Mouse (Mus musculus) MEL (cell line): ENCODE results near the gene Nacad. TPM values are rescaled to one million over a fixed set of nuclear protein-coding genes. Genes with fewer than 3 reads are reported as not detected.

Source experiments
- DNase-seq: peaks from one replicate; pipeline ENCODE4 v3.0.0; 2011; ENCODE audit warnings: low read depth, low spot score
- H3K27ac ChIP-seq: 2 replicates; pipeline ENCODE4 v1.5.1; 2012; ENCODE audit warnings: low read depth, mild to moderate bottlenecking, control low read depth, low read length, moderate library complexity; ENCODE audit not compliant: control insufficient read depth
- H3K27me3 ChIP-seq, 2 experiments: fragments of 150-350 bp in 1 of 2; sonication (generic) in 1 of 2; 2 replicates each; pipeline ENCODE4 v1.6.1; 2012; ENCODE audit warnings: low read length in 2 of 2, mild to moderate bottlenecking in 2 of 2, improper control_type of control experiment in 1 of 2, moderate library complexity in 1 of 2; ENCODE audit not compliant: insufficient read depth in 2 of 2, control insufficient read depth in 1 of 2
- H3K36me3 ChIP-seq, 2 experiments: 2 replicates each; pipeline ENCODE4 v1.6.1; 2012 to 2014; ENCODE audit warnings: low read length in 2 of 2, improper control_type of control experiment in 1 of 2, inconsistent platforms in 1 of 2, mild to moderate bottlenecking in 1 of 2; ENCODE audit not compliant: insufficient read depth in 2 of 2, control insufficient read depth in 1 of 2
- H3K4me1 ChIP-seq, 2 experiments: fragments of 150-350 bp in 1 of 2; sonication (generic) in 1 of 2; 2 replicates each; pipeline ENCODE4 v1.6.1; 2012; ENCODE audit warnings: low read length in 2 of 2, improper control_type of control experiment in 1 of 2, mild to moderate bottlenecking in 1 of 2; ENCODE audit not compliant: insufficient read depth in 2 of 2, control insufficient read depth in 1 of 2
- H3K4me3 ChIP-seq, 2 experiments: fragments of 150-350 bp in 1 of 2; sonication (generic) in 1 of 2; 2 replicates each; pipeline ENCODE4 v1.5.1; 2012; ENCODE audit warnings: low read depth in 2 of 2, low read length in 2 of 2, mild to moderate bottlenecking in 2 of 2, moderate library complexity in 2 of 2, control low read depth in 1 of 2, improper control_type of control experiment in 1 of 2; ENCODE audit not compliant: control insufficient read depth in 1 of 2, insufficient read depth in 1 of 2
- H3K79me2 ChIP-seq: 2 replicates; pipeline ENCODE4 v1.6.1; 2012; ENCODE audit warnings: mild to moderate bottlenecking, low read length, moderate library complexity; ENCODE audit not compliant: control insufficient read depth, poor library complexity, insufficient read depth
- H3K9ac ChIP-seq: 2 replicates; pipeline ENCODE4 v1.6.1; 2012; ENCODE audit warnings: low read depth, mild to moderate bottlenecking, control low read depth, low read length, moderate library complexity; ENCODE audit not compliant: control insufficient read depth, poor library complexity, severe bottlenecking
- H3K9me3 ChIP-seq: fragments of 150-350 bp; sonication (generic); replicated peaks from 2 replicates; pipeline ENCODE4 v1.6.1; 2012; ENCODE audit warnings: mild to moderate bottlenecking, low read length, improper control_type of control experiment, moderate library complexity; ENCODE audit not compliant: insufficient read depth
- CTCF ChIP-seq, 3 experiments: IDR thresholded peaks in 2 of 3; conservative IDR thresholded peaks in 1 of 3; 2 replicates each; pipeline ENCODE4 v1.5.1; 2011 to 2012; ENCODE audit warnings: low read length in 3 of 3, low read depth in 2 of 3, mild to moderate bottlenecking in 2 of 3, improper control_type of control experiment in 1 of 3, inconsistent platforms in 1 of 3, mixed read lengths in 1 of 3, moderate library complexity in 1 of 3; ENCODE audit not compliant: control insufficient read depth in 1 of 3, insufficient read depth in 1 of 3, poor library complexity in 1 of 3, severe bottlenecking in 1 of 3
- ELF1 ChIP-seq: IDR thresholded peaks from 2 replicates; pipeline ENCODE4 v1.6.1; 2014; ENCODE audit warnings: low read depth, mild to moderate bottlenecking, inconsistent platforms, low read length, improper control_type of control experiment, moderate library complexity
- EP300 ChIP-seq, 2 experiments: IDR thresholded peaks; 2 replicates each; pipeline ENCODE4 v1.6.1; 2011; ENCODE audit warnings: improper control_type of control experiment in 2 of 2, low read length in 2 of 2, low read depth in 1 of 2, mild to moderate bottlenecking in 1 of 2
- ETS1 ChIP-seq: IDR thresholded peaks from 2 replicates; pipeline ENCODE4 v1.6.1; 2012; ENCODE audit warnings: low read depth, mild to moderate bottlenecking, inconsistent platforms, low read length, improper control_type of control experiment, moderate library complexity
- GABPA ChIP-seq: IDR thresholded peaks from 2 replicates; pipeline ENCODE4 v1.6.1; 2012; ENCODE audit warnings: low read depth, mild to moderate bottlenecking, inconsistent platforms, low read length, improper control_type of control experiment, moderate library complexity
- GATA1 ChIP-seq: IDR thresholded peaks from 2 replicates; pipeline ENCODE4 v1.6.1; 2011; ENCODE audit warnings: low read depth, low read length, improper control_type of control experiment
- HCFC1 ChIP-seq: IDR thresholded peaks from 2 replicates; pipeline ENCODE4 v1.6.1; 2012; ENCODE audit warnings: low read depth, mild to moderate bottlenecking, inconsistent platforms, low read length, improper control_type of control experiment, moderate library complexity
- MAX ChIP-seq: IDR thresholded peaks from 2 replicates; pipeline ENCODE4 v1.6.1; 2011; ENCODE audit warnings: low read length, improper control_type of control experiment
- MXI1 ChIP-seq: IDR thresholded peaks from 2 replicates; pipeline ENCODE4 v1.6.1; 2011; ENCODE audit warnings: mild to moderate bottlenecking, low read depth, low read length, improper control_type of control experiment
- MYB ChIP-seq: IDR thresholded peaks from 2 replicates; pipeline ENCODE4 v1.6.1; 2011; ENCODE audit warnings: mild to moderate bottlenecking, low read depth, low read length, improper control_type of control experiment
- MYC ChIP-seq: IDR thresholded peaks from 2 replicates; pipeline ENCODE4 v1.6.1; 2011; ENCODE audit warnings: low read depth, mild to moderate bottlenecking, low read length, improper control_type of control experiment, moderate library complexity
- NELFE ChIP-seq: IDR thresholded peaks from 2 replicates; pipeline ENCODE4 v1.6.1; 2011; ENCODE audit warnings: low read depth, low read length, improper control_type of control experiment
- NRF1 ChIP-seq: IDR thresholded peaks from 2 replicates; pipeline ENCODE4 v1.6.1; 2014; ENCODE audit warnings: low read depth, mild to moderate bottlenecking, inconsistent platforms, low read length, improper control_type of control experiment, moderate library complexity; ENCODE audit not compliant: poor library complexity, insufficient read depth, severe bottlenecking
- POLR2A ChIP-seq, 2 experiments: IDR thresholded peaks; 2 replicates each; pipeline ENCODE4 v1.6.1; 2011 to 2012; ENCODE audit warnings: low read length in 2 of 2, mild to moderate bottlenecking in 2 of 2, control low read depth in 1 of 2, improper control_type of control experiment in 1 of 2, low read depth in 1 of 2, moderate library complexity in 1 of 2; ENCODE audit not compliant: control insufficient read depth in 1 of 2, insufficient read depth in 1 of 2, poor library complexity in 1 of 2
- POLR2AphosphoS2 ChIP-seq: IDR thresholded peaks from 2 replicates; pipeline ENCODE4 v1.6.1; 2011; ENCODE audit warnings: low read length, improper control_type of control experiment
- POLR2AphosphoS5 ChIP-seq: IDR thresholded peaks from 2 replicates; pipeline ENCODE4 v1.6.1; 2012; ENCODE audit warnings: low read depth, borderline replicate concordance, mild to moderate bottlenecking, inconsistent platforms, low read length, moderate library complexity, mixed read lengths
- RAD21 ChIP-seq: IDR thresholded peaks from 2 replicates; pipeline ENCODE4 v1.6.1; 2011; ENCODE audit warnings: mild to moderate bottlenecking, low read depth, low read length, improper control_type of control experiment
- SMC3 ChIP-seq: IDR thresholded peaks from 2 replicates; pipeline ENCODE4 v1.6.1; 2011; ENCODE audit warnings: low read depth, low read length, improper control_type of control experiment
- TAL1 ChIP-seq: IDR thresholded peaks from 2 replicates; pipeline ENCODE4 v1.6.1; 2012; ENCODE audit warnings: mild to moderate bottlenecking, inconsistent platforms, low read length, moderate library complexity, mixed read lengths
- TBP ChIP-seq: IDR thresholded peaks from 2 replicates; pipeline ENCODE4 v1.8.0; 2011; ENCODE audit warnings: low read depth, low read length, improper control_type of control experiment
- TCF12 ChIP-seq: IDR thresholded peaks from 2 replicates; pipeline ENCODE4 v1.6.1; 2014; ENCODE audit warnings: low read depth, mild to moderate bottlenecking, inconsistent platforms, low read length, improper control_type of control experiment, moderate library complexity
- USF1 ChIP-seq: IDR thresholded peaks from 2 replicates; pipeline ENCODE4 v1.6.1; 2014; ENCODE audit warnings: low read depth, mild to moderate bottlenecking, inconsistent platforms, low read length, improper control_type of control experiment, moderate library complexity
- ZKSCAN1 ChIP-seq: IDR thresholded peaks from 2 replicates; pipeline ENCODE4 v1.6.1; 2012; ENCODE audit warnings: low read depth, mild to moderate bottlenecking, inconsistent platforms, low read length, improper control_type of control experiment, moderate library complexity
- ZMIZ1 ChIP-seq: IDR thresholded peaks from 2 replicates; pipeline ENCODE4 v1.6.1; 2012; ENCODE audit warnings: low read depth, mild to moderate bottlenecking, inconsistent platforms, low read length, improper control_type of control experiment, moderate library complexity
- polyA plus RNA-seq, 2 experiments: library from polyadenylated mRNA; stranded (reverse) in 1 of 2; unstranded in 1 of 2; fragments of >175 nt in 1 of 2; fragments of >200 nt in 1 of 2; gene quantifications; 2 replicates each; pipeline versions ENCODE4 v1.2.1 to v1.2.4; 2012; ENCODE audit warnings: low replicate concordance in 2 of 2, low read depth in 1 of 2; ENCODE audit not compliant: insufficient read length in 2 of 2, insufficient read depth in 1 of 2, missing spikeins in 1 of 2
- total RNA-seq: library from RNA; depleted of rRNA; stranded (reverse); fragments of 300-350 nt; gene quantifications from 2 replicates; pipeline ENCODE4 v1.2.3, GENCODE M21; 2012

Nacad gene
- total and polyA plus RNA-seq, 3 experiments, result 0.12 to 0.32 TPM; not detected in 1

DNA sequence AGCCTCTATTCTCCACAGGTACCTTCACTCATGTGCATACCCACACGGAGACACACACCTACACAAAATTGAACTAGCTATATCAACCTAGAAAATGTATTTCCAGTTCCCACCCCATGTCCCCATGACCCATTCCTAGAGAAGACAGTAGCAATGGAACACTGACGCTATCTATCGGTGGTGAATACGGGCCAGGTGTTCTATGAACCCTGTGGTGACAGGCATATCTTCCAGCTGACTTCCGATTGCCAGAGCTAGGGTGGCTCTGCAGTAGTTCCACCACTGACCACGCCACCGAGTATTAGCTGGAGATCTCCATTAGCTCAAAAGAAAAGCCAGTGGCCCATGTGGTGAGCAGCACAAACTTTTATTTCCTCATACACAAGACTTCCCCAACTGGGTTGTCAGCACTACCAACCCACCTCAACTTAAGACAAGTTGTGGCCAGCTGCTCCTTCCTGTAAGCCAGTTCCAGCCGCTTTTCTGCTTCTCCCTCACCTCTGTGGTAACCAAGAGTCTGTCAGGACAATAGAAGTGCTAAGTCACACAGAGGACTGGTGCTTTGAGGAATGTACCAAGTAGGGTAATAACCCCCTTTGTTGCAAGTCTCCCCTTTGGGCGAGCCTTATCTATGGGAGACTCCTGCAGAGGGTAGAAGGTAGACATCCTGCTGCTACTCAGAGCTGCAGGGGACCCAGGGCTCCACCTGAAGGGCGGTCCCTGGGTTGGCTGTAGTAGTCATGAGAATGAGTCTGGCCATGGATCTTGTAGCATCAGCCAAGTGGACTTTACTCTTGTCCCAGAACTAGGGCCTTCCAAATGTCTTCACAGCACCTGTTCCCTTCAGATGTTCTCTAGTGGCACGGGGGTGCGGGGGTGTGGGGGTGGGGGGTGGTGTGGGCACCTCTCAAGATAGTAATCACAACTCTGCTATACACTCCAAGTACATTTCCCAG lies 9.7 kb upstream of the Nacad start:
- DNase-seq, result peak; percentile 52
- H3K36me3 ChIP-seq, result peaks cover 0 to 22% of the 10 kb centered on the region in 2 experiments; a peak in 2 of 4 replicates
- no peaks in the 10 kb centered on the region for H3K27me3 ChIP-seq
- no peak overlapping the region for H3K4me3 ChIP-seq
- peak in 1 of 2 experiments; percentile 53; a peak in 1 of 4 replicates for TF ChIP-seq POLR2A (IDR thresholded peaks at IDR 0.05; ENCODE audit: control insufficient read depth in 1 of 2, insufficient read depth in 1 of 2, low read depth in 1 of 2, low read length in 2 of 2, poor library complexity in 1 of 2)
- no peak for TF ChIP-seq MYB
- no peak for TF ChIP-seq MXI1
- TF ChIP-seq POLR2AphosphoS2, result peak; percentile 86
- 0 out of 2 replicates have a peak, but pooled peaks have one; percentile 51 for TF ChIP-seq POLR2AphosphoS5
- TF ChIP-seq TBP, result 0 out of 2 replicates have a peak, but pooled peaks have one; percentile 10
- H3K9ac ChIP-seq, result no peak overlapping the region
- peaks cover 5% of the 10 kb centered on the region; the same call in 1 of the 2 replicates for H3K79me2 ChIP-seq
- H3K4me1 ChIP-seq, result no peaks in the 10 kb centered on the region
- H3K9me3 ChIP-seq, result no peaks in the 10 kb centered on the region
- no peak overlapping the region for H3K27ac ChIP-seq

DNA sequence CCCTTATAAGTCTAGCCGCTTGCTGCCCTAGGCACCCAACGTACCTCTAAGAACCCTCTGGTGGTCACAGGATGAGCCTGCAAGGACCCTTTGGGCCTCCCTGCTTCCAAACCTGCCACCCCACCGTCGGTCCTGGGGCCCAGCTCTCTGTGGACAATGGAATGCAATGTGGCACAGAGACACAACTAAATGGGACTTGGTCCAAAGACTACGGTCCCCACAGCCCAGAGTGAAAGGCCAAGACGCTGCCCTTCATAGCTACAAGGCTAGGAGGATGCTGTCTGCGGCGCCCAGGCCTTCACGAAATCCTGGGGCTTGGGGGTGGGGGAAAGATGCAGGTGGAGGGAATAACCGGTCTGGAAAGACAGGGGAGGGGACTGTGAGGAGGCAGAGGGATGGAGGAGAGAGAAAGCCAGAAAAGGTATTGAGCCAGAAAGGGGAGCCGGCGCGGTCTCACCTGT lies 802 bp downstream of the Nacad start:
- Histone ChIP-seq H3K27ac (no peak overlapping the region), H3K4me1 (peaks cover 0 to 9% of the 10 kb centered on the region in 2 experiments; a peak in 2 of 4 replicates), H3K27me3 (no peaks in the 10 kb centered on the region), H3K9me3 (no peaks in the 10 kb centered on the region), H3K4me3 (no peak overlapping the region), H3K79me2 (no peaks in the 10 kb centered on the region), H3K9ac (no peak overlapping the region), H3K36me3 (no peaks in the 10 kb centered on the region)
- no peak for DNase-seq
- TF ChIP-seq SMC3 (no peak), MYC (no peak)

DNA sequence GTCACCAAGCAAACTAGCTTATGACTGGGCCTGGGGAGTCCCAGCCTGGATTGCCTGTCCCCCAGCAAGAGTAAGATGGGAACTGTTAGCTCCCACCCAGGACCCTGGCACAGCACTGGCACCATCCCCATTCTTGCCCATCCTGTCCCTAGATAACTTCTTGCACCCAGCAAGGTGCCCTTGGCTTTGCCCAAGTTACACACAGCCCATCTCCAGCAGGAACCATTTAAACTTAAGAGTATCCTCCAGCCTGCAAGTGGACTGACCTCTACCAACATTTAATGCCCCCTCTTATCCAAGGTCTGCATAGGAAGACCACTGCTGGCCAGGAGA lies 1.3 kb downstream of the Nacad start:
- H3K4me1 ChIP-seq, result peaks cover 0 to 12% of the 10 kb centered on the region in 2 experiments; a peak in 2 of 4 replicates
- no peak for DNase-seq
- no peaks in the 10 kb centered on the region for H3K79me2 ChIP-seq
- TF ChIP-seq ETS1 (no peak), TAL1 (no peak), NRF1 (no peak), USF1 (no peak), ELF1 (no peak), CTCF (IDR thresholded peaks at IDR 0.05 in 2 of 3, conservative IDR thresholded peaks at IDR 0.05 in 1 of 3; ENCODE audit: control insufficient read depth in 1 of 3, insufficient read depth in 1 of 3, low read depth in 2 of 3, low read length in 3 of 3, poor library complexity in 1 of 3, severe bottlenecking in 1 of 3) (no peak), GATA1 (no peak), ZMIZ1 (no peak), GABPA (no peak), NELFE (no peak), RAD21 (no peak), MYC (no peak), TCF12 (no peak), ZKSCAN1 (no peak), EP300 (IDR thresholded peaks at IDR 0.05; ENCODE audit: low read depth in 1 of 2, low read length in 2 of 2) (no peak), TBP (no peak), MYB (no peak), MAX (no peak), HCFC1 (no peak)
- no peak overlapping the region for H3K9ac ChIP-seq
- no peaks in the 10 kb centered on the region for H3K27me3 ChIP-seq
- H3K4me3 ChIP-seq, result no peak overlapping the region
- no peaks in the 10 kb centered on the region for H3K9me3 ChIP-seq
- no peak overlapping the region for H3K27ac ChIP-seq
- H3K36me3 ChIP-seq, result no peaks in the 10 kb centered on the region
